Mouse (Mus musculus) T-helper 17 cell (primary cell): ENCODE results near the gene Dclk1.

Source experiments
- in situ Hi-C, 2 experiments: fragments of 300-600 bp; cut with MboI, MseI; formaldehyde crosslinking; loops; 1 replicate in 1 of 2; 2 replicates in 1 of 2; pipeline ENCODE4 v1.15.1; 2025; ENCODE audit warnings: high pct_unique_total_duplicates in 2 of 2

The Dclk1 gene

GRCm38 (mm10) chr3:55447486-55448460 is 205.6 kb downstream of the Dclk1 start:
- in situ Hi-C loops = no loop called here

GRCm38 (mm10) chr3:55449148-55449547 is 207.0 kb downstream of the Dclk1 start:
- in situ Hi-C loops = no loop called here

GRCm38 (mm10) chr3:55451035-55451434 is 208.9 kb downstream of the Dclk1 start:
- in situ Hi-C loops = no loop called here

- in situ Hi-C loops = no loop called here
Measured at GRCm38 (mm10) chr3:55451877-55452276, 209.7 kb downstream of the Dclk1 start.

GRCm38 (mm10) chr3:55452464-55452863 is 210.3 kb downstream of the Dclk1 start:
- in situ Hi-C loops = no loop called here

- in situ Hi-C loops = loop anchor here in 1 of 2 experiments (5.0 to 10.0 kb wide), 2 partner anchors 44 to 844 kb away; no protein-coding TSS in a partner anchor
Measured at GRCm38 (mm10) chr3:55461092-55461491, 218.9 kb downstream of the Dclk1 start.

GRCm38 (mm10) chr3:55461685-55462655 is 219.8 kb downstream of the Dclk1 start:
- in situ Hi-C loops = loop anchor here in 1 of 2 experiments (5.0 to 10.0 kb wide), 2 partner anchors 45 to 843 kb away; no protein-coding TSS in a partner anchor

GRCm38 (mm10) chr3:55462904-55463668 is 220.9 kb downstream of the Dclk1 start:
- in situ Hi-C loops = loop anchor here in 1 of 2 experiments (5.0 to 10.0 kb wide), 2 partner anchors 46 to 842 kb away; no protein-coding TSS in a partner anchor

GRCm38 (mm10) chr3:55464226-55464625 is 222.1 kb downstream of the Dclk1 start:
- in situ Hi-C loops = loop anchor here in 1 of 2 experiments (5.0 to 10.0 kb wide), 2 partner anchors 47 to 841 kb away; no protein-coding TSS in a partner anchor

- in situ Hi-C loops = loop anchor here in 1 of 2 experiments (10.0 kb wide), 1 partner anchor 839 kb away; no protein-coding TSS in a partner anchor
Measured at GRCm38 (mm10) chr3:55465785-55466184, 223.6 kb downstream of the Dclk1 start.

GRCm38 (mm10) chr3:55466348-55466747 is 224.2 kb downstream of the Dclk1 start:
- in situ Hi-C loops = loop anchor here in 1 of 2 experiments (10.0 kb wide), 1 partner anchor 838 kb away; no protein-coding TSS in a partner anchor

GRCm38 (mm10) chr3:55472110-55472509 is 229.9 kb downstream of the Dclk1 start, which contains the start of gene Gm21954:
Gene Gm21954, minus strand, starts transcription at chr3:55472210.
- in situ Hi-C loops = no loop called here

- in situ Hi-C loops = no loop called here
Measured at GRCm38 (mm10) chr3:55473146-55473545, 231.0 kb downstream of the Dclk1 start.

GRCm38 (mm10) chr3:55476694-55477093 is 234.5 kb downstream of the Dclk1 start:
- in situ Hi-C loops = no loop called here

- in situ Hi-C loops = no loop called here
Measured at GRCm38 (mm10) chr3:55479306-55479705, 237.1 kb downstream of the Dclk1 start.

- in situ Hi-C loops = no loop called here
Measured at GRCm38 (mm10) chr3:55481140-55481539, 239.0 kb downstream of the Dclk1 start.

- in situ Hi-C loops = no loop called here
Measured at GRCm38 (mm10) chr3:55483328-55483727, 241.2 kb downstream of the Dclk1 start.

GRCm38 (mm10) chr3:55489231-55489990 is 247.2 kb downstream of the Dclk1 start:
- in situ Hi-C loops = no loop called here

- in situ Hi-C loops = no loop called here
Measured at GRCm38 (mm10) chr3:55492021-55492420, 249.9 kb downstream of the Dclk1 start.

- in situ Hi-C loops = no loop called here
Measured at GRCm38 (mm10) chr3:55494348-55494747, 252.2 kb downstream of the Dclk1 start.
